Mouse (Mus musculus): ENCODE results near the gene Gm4707.

GRCm38 (mm10) chr17:71460312-71460711 is 594 bp upstream of the Gm4707 start:
- no peak for TF ChIP-seq CTCF (IDR thresholded peaks at IDR 0.05; ENCODE audit: low read depth)
- no peak for TF ChIP-seq EP300 (optimal IDR thresholded peaks at IDR 0.05)
